Mouse (Mus musculus) frontal cortex, adult (tissue): ENCODE measurements around the gene Ctr9.

ENCODE experiments used
- ATAC-seq: cut with Nextera tagmentation; 2 replicates; pipeline ENCODE4 v1.9.2; 2017; ENCODE audit warnings: mild to moderate bottlenecking, moderate library complexity, mixed read lengths; ENCODE audit not compliant: low TSS enrichment

Gene Ctr9

DNA sequence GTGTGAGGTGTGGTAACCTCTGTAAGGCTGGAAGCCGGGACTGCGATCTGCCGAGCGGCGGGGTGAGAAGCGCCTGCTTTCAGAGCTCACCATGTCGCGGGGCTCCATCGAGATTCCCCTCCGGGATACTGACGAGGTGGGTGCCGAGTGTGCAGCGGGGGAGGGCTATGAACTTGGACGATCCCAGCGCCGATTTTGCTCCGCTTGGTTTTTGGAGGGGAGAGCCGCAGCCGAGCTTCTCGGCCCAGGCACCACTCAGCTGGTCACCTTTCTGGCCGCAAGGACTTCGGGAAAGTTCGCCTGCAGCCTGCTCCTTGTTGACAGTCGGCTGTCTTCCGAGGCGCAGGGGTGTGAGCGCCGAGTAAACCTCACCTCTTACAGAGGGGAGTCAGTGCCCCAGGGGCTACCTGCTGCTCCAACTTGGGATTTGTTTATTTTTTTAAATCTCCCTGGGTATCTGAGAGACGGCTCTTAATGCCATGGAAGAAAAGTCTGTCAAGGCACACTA lies 349 bp downstream of the Ctr9 start:
- ATAC-seq: peak; percentile 29; the same call in 1 of the 2 replicates

DNA sequence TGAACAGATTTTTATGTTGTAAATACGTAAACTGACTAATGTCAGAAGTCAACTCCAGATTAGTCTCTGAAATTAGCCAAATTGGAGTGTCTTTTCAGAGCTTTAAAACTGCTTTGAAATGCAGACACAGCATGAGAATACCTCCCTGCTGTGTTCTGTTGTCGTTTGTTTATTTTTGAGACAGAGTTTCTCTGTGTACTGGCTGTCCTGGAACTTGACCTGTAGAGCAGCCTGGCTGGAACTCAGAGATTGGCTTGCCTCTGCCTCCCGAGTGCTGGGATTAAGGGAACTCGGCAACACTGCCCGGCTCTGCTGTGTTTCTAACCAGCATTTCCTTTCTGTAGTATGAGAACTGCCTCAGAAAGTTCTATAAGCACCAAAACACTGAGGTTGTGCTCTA lies 20.2 kb downstream of the Ctr9 start:
- no peak for ATAC-seq

DNA sequence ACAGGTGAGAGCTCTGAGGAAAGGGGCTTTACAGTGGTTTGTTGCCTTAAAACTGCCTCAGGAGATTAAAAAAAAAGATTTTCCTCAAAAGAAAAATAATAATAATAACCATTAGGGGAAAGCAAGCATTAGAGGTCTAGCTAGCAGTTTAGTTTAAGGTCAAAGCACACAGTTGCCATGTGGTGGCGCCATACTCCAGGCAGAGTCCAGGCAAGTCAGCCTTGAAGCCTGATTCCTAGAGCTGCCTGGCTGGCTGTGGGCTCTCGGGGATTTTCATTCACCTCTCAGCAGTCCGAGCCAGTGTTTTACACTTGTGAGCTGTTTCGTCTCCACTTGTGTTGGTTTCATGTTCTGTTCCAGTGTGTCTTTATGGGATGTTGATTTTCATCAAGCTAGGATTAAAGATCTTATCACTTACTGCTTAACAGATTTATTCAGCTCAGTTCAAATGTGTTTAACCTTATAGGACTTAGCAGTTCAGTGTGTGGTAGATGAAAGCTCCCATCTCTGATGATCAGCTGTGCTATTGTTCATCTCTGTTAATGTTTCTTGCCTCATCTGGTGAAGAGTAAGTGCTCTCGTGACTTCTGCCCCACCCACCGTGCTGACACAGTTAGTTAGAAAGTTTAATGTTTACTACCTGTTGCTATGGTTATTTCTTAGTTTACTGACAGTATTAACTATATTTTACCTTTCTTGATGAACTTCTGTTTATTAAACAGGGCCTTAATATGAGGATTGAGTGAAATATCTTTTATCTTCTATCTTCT lies 21.1 kb downstream of the Ctr9 start:
- ATAC-seq: peak; percentile 52; the same call in 1 of the 2 replicates

GRCm38 (mm10) chr7:111055221-111055620 lies 26.5 kb downstream of the Ctr9 start:
- ATAC-seq: no peak

DNA sequence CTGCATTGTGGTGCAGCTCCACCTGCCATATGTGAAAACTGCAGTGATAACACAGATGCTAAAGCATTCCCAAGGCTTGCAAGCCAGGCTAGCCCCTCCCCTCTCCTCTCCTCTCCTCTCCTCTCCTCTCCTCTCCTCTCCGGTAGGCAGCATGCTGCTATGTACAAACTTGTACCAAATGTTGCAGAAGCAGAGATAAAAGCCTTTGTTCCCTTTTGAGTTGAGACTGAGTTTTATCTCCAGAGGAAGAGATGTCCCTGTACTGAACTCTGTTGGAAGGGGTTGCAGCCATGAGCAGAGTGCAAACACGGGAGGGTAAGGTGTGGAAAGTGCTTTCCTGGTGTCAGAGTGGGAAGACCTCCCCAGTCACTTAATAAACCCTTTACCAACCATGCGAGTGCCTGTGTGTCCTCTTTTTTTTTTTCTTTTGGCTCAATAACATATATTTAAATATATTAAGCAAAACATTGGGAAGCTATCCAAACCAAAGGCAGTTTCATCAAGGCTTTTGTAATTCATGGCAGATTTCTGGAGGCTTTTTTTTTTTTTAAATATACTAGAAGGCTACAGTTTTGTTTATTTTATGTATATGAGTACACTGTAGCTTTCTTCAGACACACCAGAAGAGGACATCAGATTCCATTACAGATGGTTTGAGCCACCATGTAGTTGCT lies 27.4 kb downstream of the Ctr9 start:
- ATAC-seq: no peak

DNA sequence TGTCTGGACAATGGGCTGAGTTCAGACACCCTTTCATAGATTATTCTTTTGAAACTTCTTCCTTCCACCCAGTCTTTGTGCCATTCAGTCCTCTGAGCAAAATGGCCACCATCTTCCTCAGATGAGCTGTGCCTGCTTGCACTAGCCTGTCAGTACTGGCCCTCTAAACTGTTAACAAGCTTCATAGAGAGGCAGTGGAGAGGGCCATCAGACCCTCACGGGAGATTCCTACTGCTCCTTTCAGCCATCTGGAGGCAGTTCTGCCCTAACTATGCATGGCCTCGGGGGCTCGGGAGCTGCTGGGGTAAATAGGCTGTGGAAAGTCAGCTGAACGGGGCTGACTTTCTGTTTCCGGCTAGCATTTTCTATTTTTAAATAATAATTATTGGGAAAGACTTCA lies 30.8 kb downstream of the Ctr9 start:
- no peak for ATAC-seq

GRCm38 (mm10) chr7:111062971-111063370 lies 34.2 kb downstream of the Ctr9 start:
- ATAC-seq: no peak

DNA sequence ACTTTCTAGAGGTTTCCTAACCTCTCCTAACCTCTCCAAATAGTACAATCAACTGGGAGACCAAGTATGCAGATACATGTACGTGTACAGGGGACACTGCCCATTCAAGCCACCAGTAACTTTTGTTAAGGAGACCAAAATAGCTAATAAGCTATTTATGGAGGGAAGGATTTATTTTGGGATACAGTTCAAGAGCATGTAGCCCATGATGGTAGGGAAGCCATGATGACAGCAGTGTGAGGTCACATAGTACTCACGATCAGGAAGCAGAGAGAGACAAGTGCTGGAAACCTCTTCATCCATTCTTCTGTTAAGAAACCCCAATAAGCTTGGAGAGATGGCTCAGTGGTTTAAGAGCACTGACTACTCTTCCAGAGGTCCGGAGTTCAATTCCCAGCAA lies 39.4 kb downstream of the Ctr9 start:
- no peak for ATAC-seq

DNA sequence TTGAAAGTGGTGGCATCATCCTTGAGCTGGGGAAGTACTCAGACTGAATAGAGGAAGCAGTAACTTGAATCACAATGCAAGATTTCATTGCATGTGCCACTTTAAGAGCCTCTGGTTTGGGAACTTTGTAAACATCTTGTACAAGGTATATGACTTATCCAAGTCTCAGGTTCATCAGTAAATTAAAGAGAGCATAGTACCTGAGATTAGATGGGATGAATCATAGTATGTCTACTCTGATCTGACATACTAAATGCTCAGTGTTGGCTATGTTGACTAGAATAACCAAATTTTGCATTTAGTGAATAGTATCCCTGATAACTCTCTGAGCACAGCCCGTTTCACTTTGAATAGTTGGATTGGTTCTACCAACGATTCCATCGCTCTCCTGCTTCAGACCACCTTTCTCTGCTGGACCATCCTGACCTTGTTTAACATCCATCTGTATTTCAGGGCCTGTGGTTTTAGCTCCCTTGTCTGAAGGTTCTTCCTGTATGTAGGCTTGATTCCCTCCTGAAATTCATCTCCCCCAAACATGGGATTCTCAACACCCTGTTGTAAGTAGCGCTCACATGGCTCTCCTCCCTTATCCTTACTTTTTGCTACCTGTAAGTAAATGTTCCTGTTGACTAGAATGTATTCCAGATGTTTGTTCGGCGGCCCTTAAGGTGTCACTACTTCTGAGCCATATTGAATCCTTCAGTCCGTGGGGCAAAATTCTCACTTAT lies 40.9 kb downstream of the Ctr9 start:
- ATAC-seq: no peak

DNA sequence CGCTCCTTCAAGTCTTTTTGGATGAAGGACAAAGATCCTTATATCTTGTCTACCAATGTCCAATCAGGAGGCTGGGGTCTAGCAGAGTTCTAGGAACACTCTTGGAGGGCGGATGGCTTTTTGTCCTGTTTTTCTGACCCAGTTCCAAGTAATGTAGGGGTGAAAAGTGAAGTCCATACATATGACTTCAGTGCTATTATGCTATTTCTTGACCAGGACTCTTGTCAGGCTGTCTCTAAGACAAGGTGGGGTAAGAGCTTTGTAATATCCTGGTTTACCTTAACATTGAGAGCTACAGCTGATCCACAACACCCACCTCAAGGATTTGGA lies 41.4 kb downstream of the Ctr9 start:
- no peak for ATAC-seq

DNA sequence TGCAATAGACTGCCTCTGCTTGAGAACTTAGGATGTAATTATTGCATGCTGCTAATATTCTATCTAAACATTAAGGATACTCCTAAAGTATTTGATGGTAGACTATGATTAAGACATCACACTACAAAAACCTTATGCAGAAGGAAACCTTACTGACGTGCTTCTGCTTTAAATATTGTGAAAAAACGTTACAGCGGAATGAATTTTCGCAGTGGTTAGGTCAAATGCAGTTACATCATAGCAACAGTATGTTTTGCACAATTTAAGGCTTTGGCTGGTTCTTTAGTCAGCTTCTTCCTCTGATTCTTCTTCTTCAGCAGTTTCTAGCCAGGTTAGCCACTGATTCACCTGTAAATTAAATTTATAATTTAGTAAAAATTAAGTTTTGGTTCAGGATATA lies 43.7 kb downstream of the Ctr9 start:
- no peak for ATAC-seq

- no peak for ATAC-seq
Observed at GRCm38 (mm10) chr7:111075288-111075687, 46.5 kb downstream of the Ctr9 start.

- ATAC-seq: no peak
Observed at GRCm38 (mm10) chr7:111078271-111078670, 49.5 kb downstream of the Ctr9 start.

DNA sequence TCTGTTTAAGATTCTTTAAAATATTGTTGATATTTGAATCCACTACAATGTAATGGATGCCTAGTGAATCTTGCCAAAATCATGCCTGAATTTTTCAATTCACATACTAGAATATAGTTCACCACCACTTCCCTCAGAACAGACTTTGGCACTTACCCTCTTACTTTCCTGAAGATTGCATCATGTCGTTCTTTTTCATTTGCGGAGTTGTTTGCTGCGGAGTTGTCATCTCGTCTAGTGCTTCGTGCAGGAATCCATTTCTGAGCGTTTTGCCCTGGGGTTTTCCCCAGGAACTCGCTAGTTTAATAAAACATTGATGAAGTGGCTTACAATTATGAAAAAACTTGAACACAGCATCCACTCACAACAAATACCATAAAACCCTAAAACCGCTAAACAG lies 51.3 kb downstream of the Ctr9 start:
- no peak for ATAC-seq

- no peak for ATAC-seq
Observed at GRCm38 (mm10) chr7:111080876-111081275, 52.1 kb downstream of the Ctr9 start.

DNA sequence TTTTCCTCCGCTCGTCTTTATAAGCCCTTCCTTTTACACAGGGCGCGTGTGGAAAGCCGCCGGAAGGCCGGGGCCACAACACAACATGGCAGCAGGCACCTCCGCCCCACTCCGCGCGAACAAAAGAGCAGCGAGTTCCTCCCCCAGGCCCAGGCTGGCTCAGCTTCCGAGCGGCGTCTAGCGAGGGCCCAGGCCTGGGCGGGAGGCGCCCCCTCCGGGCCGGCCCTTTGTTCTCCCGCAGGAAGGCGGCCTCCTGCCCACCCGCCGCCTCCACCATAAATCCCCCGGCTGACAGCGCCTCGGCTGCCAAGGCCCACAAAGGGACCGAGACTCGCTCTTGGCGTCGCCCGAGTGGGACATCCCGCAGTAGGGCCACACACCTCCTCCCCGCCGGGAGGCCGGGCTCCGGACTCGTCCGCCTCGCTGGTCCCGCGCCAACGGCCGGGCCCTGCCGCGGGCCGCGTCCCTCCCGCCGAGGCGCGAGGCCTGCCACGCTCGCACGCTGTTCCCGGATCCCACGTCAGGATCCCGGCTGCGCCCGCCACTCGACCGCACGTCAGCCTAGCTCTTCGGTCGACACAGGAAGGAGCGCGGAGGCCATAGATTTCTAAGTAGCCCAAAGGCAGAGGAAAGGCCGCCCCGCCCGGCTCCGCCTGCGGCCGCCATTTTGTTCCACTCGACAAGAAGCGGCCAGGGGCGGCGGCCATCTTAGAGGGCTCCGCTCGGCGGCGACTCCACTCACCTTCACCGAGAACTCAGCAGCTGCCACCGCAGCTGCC lies 53.5 kb downstream of the Ctr9 start:
- peak; percentile 44 for ATAC-seq

DNA sequence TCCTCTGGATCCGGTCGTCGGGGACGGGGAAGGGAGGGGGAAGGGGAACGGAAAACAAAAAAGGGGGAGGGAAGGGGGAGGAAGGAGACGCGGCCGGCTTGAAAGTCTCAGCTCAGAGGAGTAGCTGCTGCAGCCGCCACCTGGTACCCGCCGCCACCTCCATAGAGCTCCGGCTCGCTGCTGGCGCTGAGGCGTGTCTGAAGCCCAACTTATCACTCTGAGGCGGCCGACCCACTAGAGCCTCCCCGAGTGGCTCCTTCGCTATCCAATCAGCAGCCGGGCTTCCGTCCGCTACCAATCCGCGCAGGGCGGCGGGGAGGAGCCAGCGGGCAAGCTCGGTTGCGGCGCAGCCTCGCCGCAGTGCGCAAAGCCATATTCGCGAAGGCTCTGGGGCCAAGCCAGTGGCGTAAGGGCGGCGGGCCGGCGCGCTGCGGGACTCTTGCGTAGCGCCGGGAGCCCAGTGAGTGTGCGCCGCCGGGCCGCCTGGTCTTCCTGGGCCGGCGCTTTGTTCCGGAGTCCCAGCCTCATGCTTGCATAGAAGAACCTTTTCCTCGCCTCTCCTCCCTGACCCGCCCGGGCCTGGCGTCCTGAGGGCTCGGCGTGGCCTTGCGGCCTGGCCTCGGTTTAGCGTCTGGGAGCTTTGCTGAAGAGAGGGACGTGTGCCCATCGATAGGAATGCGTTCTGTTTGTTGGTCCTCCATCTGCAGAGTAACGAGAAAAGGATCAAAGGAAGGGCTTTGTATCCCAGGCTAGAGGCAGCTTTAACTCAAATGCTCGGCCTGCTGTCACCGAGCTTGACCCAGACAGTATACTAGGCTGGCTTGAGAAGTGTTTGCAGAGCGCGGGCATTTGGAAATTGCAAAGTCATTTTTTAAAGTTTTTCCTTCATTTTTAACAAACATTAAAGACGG lies 54.3 kb downstream of the Ctr9 start, which contains the start of gene Eif4g2:
Gene Eif4g2 (minus strand): TSS at position 209 of the 911 bp plus-strand sequence.
- ATAC-seq: peak; percentile 97

DNA sequence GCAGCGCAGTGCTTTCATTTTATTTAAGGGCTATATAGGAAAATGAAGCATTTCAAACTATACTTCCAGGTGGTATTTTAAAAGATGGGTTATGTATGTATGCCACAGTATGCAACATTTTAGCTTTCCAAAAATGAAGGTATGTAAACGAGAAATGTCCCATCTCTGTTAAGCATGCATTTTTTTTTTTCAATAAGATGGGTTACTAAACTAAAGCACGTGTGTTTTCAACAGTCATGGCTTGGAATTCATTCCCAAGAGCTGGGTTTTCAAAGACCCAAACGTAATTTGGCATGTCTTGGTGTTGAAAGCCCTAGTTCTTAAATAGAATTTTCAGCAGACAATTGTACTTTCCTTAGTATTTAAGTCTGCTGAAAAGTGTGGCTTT lies 55.0 kb downstream of the Ctr9 start:
- ATAC-seq: no peak

- no peak for ATAC-seq
Observed at GRCm38 (mm10) chr7:111084443-111084842, 55.7 kb downstream of the Ctr9 start.

DNA sequence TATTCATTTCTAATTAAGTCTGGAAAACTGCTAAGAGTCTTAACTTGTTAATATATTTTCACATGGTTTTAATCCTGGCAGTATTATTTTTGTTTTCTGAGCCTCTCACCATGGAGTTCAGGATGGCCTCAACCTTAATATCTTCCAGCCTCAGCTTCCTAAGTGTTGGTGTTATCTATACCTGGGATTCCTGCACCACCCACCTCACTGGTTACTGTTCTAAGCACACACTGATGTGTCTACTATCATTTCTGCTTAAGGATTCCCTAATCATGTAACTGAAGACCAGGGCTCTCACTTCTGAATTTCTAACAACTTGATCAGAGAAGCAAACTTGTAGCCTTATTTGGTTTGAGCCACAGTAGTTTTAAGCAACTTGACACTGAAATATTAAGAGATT lies 56.4 kb downstream of the Ctr9 start:
- ATAC-seq: no peak

GRCm38 (mm10) chr7:111095169-111095568 lies 66.4 kb downstream of the Ctr9 start:
- no peak for ATAC-seq
